Mouse (Mus musculus): ENCODE measurements around the gene Apol10b.

DNA sequence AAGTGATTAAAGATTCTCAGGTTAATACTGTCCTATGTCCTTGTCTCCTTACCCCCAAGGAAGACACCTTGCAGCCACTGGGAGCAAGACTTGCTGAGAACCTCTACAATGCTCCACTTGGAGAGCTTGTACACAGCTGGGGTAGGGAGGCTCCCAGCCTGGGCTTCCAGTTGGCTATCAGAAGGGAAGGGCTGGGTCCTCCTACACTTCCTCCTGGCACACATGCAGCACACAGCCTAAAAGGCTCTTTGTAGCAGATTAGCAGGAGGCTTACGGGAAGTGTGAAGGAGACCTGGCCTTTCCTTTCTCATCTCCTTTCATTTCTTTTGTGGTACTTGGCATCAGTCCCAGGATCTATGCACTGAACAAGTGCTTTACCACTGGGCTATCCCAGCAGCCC lies 14.2 kb downstream of the Apol10b start:
- TF ChIP-seq CTCF (IDR thresholded peaks at IDR 0.05; ENCODE audit: borderline replicate concordance, extremely low read depth, insufficient read depth, insufficient read length) (no peak), POLR2A (IDR thresholded peaks at IDR 0.05; ENCODE audit: borderline replicate concordance, extremely low read depth, insufficient read depth, insufficient read length, poor library complexity, severe bottlenecking) (no peak)

Measured in brain, embryonic 14.5 days (tissue).